Mouse (Mus musculus) hindbrain, embryonic 11.5 days (tissue): ENCODE measurements around the gene Sap30. TPM values are rescaled to one million over a fixed set of nuclear protein-coding genes. Genes with fewer than 3 reads are reported as not detected.
A peak's percentile ranks its signal among the peaks of the same experiment; 100 is the strongest.
"Not testable (repeated sequence)": the region's sequence is repeated elsewhere in the genome, so short reads cannot be mapped to it uniquely, and the experiment has no call there.

Source experiments
- ATAC-seq: fragments of 200-750 bp; cut with Nextera tagmentation; 2 replicates; pipeline ENCODE4 v1.8.0; 2017; ENCODE audit warnings: mild to moderate bottlenecking, moderate TSS enrichment, moderate library complexity; ENCODE audit not compliant: low FRiP score
- DNase-seq: peaks from one replicate; pipeline ENCODE4 v3.0.0-alpha.2; 2015; ENCODE audit warnings: low spot score
- H3K27ac ChIP-seq: fragments of 300-500 bp; sonication (generic); 2 replicates; pipeline ENCODE4 v1.5.1; 2014; ENCODE audit warnings: mild to moderate bottlenecking, low read depth, low read length
- H3K27me3 ChIP-seq: fragments of 300-500 bp; sonication (generic); 2 replicates; pipeline ENCODE4 v1.6.1; 2014; ENCODE audit warnings: mild to moderate bottlenecking, low read length, moderate library complexity, mixed read lengths; ENCODE audit not compliant: control insufficient read depth, insufficient read depth
- H3K36me3 ChIP-seq: fragments of 300-500 bp; sonication (generic); 2 replicates; pipeline ENCODE4 v1.6.1; 2014; ENCODE audit warnings: mild to moderate bottlenecking, low read length, moderate library complexity, mixed read lengths; ENCODE audit not compliant: control insufficient read depth, insufficient read depth
- H3K4me1 ChIP-seq: fragments of 300-500 bp; sonication (generic); replicated peaks from 2 replicates; pipeline ENCODE4 v1.6.1; 2014; ENCODE audit warnings: low read length, mixed read lengths; ENCODE audit not compliant: control insufficient read depth, insufficient read depth
- H3K4me2 ChIP-seq: fragments of 300-500 bp; sonication (generic); replicated peaks from 2 replicates; pipeline ENCODE4 v1.6.1; 2014; ENCODE audit warnings: mild to moderate bottlenecking, low read depth, low read length
- H3K4me3 ChIP-seq: fragments of 300-500 bp; sonication (generic); 2 replicates; pipeline ENCODE4 v1.5.1; 2014; ENCODE audit warnings: low read depth, low read length
- H3K9ac ChIP-seq: fragments of 300-500 bp; sonication (generic); 2 replicates; pipeline ENCODE4 v1.6.1; 2014; ENCODE audit warnings: low read depth, low read length
- H3K9me3 ChIP-seq: fragments of 300-500 bp; sonication (generic); 2 replicates; pipeline ENCODE4 v1.6.1; 2016; ENCODE audit warnings: low read length; ENCODE audit not compliant: control insufficient read depth
- WGBS: fragments of 180-500 bp; shearing (Covaris S2); extraction: QIAGEN DNeasy Blood & Tissue Kit; methylation state at CpG from one replicate; pipeline ENCODE4 v1.1.7; 2014; 5-methylcytosine and 5-hydroxymethylcytosine counted together
- polyA plus RNA-seq: library from polyadenylated mRNA; unstranded; fragments of >200 nt; fragmentation: Nextera tagmentation; extraction: Ambion mirVana; gene quantifications from 2 replicates; pipeline ENCODE4 v1.2.1, GENCODE M21; 2014

Sap30 gene
- polyA plus RNA-seq, 1 experiment from 2014 or later, result 109 TPM

DNA sequence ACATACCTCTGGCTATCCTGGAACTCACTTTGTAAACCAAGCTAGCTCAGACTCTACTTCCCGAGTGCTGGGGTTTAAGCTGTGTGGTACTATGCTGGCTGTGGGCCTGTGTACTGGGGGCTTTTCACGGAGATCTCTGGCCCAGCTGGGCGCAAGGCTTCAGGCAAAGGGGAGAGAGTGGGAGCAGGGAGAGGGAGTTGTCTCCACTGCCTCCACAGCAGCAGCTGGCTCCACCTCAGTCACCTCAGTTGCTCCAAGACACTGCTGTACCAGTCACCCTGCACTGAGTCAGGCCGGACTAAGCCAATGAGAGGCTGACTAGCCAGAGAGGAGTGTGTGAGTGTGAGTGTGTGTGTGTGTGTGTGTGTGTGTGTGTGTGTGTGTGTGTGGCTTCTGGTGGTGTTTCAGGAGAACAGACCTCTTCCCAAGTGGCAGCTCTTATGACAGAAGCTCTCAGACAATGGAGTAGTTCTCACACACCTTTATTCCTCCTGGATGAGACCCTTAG is 19.9 kb upstream of the Sap30 start:
- Histone ChIP-seq H3K27me3 (no peaks in the 10 kb centered on the region), H3K4me1 (no peaks in the 10 kb centered on the region), H3K9ac (no peak overlapping the region), H3K9me3 (no peaks in the 10 kb centered on the region), H3K4me2 (no peak overlapping the region), H3K4me3 (no peak overlapping the region), H3K36me3 (no peaks in the 10 kb centered on the region), H3K27ac (no peak overlapping the region)
- DNase-seq (no peak), ATAC-seq (no peak)
- 88% methylated on average over 4 of the region's 4 CpGs for whole genome bisulfite sequencing

DNA sequence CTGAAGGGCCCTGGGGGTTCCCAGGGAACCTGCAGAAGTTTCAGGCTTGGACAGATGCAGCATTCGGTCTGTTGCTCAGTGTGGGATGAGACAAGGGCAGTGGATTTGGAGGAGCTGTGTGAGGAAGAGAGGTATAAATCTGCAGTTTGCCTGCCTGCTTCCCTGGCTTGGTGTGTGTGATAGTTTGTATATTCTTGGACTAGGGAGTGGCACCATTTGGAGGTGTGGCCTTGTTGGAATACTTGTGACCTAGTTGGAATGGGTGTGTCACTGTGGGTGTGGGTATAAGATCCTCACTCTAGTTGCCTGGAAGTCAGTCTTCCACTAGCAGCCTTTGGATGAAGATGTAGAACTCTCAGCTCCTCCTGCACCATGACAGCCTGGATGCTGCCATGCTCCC is 17.8 kb upstream of the Sap30 start:
- WGBS, result 89% methylated on average over 1 of the region's 1 CpGs
- not testable (repeated sequence) for DNase-seq, H3K4me2 ChIP-seq, H3K9ac ChIP-seq, H3K4me1 ChIP-seq, ATAC-seq, H3K4me3 ChIP-seq, H3K27ac ChIP-seq, H3K36me3 ChIP-seq, H3K27me3 ChIP-seq, H3K9me3 ChIP-seq

DNA sequence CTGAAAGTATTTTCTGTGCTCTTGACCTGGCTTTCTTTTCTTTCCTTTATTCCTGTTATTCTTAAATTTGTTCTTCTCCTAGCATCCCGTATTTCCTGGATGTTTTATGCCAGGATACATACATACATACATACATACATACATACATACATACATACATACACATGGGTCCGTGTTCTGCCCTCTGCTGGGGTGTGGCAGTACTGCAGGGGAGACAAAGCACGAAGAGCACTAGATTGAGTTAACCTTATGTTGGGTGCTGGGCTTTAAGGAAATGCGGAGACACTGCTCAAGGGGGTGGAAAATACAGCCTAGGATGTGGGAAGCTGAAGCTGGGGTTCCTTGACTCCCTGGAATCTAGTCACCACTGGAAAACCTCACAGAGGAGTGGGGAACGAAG is 16.0 kb upstream of the Sap30 start:
- peak; percentile 52; the same call in 1 of the 2 replicates for ATAC-seq
- Histone ChIP-seq H3K9ac (no peak overlapping the region), H3K27me3 (no peaks in the 10 kb centered on the region), H3K4me1 (no peaks in the 10 kb centered on the region), H3K4me3 (no peak overlapping the region), H3K4me2 (no peak overlapping the region), H3K9me3 (no peaks in the 10 kb centered on the region), H3K27ac (no peak overlapping the region), H3K36me3 (no peaks in the 10 kb centered on the region)
- WGBS, result 55% methylated on average over 5 of the region's 5 CpGs
- DNase-seq, result peak; percentile 89

DNA sequence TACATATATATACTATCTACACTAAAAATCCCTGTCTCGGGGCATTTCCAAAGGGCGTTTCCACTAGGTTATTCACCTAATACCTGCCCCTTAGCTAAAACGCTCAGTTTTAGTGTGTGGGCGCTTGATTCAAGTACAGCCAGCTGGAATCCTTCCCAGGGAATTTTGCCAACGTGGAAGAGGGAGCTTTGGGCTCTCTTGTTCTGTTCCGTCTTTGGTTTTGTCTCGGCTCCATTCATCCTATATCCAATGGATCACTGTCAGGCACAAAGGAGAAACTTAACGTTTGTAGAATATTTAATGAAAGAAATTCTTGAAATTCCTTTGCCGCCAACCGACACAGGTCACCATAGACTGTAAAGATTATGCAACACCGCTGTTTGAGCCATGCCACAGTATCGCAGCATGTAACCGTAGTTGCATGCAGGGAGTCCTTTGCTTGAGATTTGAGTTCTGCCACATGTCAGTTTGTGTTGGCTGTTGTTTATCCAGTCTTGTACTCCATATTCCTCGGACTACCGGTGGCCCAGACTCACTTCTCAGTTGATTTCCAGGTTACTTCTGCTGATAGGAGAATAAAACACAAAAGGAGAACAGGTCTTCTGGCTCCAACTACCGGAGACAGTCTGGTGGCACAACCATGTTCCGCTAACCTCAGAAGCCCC is 11.3 kb upstream of the Sap30 start:
- ATAC-seq (peak; percentile 69), DNase-seq (no peak)
- H3K9ac ChIP-seq, result no peak overlapping the region
- WGBS, result 52% methylated on average over 17 of the region's 17 CpGs
- H3K9me3 ChIP-seq, result no peaks in the 10 kb centered on the region
- no peak overlapping the region for H3K4me2 ChIP-seq
- H3K4me1 ChIP-seq, result no peaks in the 10 kb centered on the region
- H3K36me3 ChIP-seq, result no peaks in the 10 kb centered on the region
- H3K27ac ChIP-seq, result no peak overlapping the region
- no peaks in the 10 kb centered on the region for H3K27me3 ChIP-seq
- H3K4me3 ChIP-seq, result no peak overlapping the region

DNA sequence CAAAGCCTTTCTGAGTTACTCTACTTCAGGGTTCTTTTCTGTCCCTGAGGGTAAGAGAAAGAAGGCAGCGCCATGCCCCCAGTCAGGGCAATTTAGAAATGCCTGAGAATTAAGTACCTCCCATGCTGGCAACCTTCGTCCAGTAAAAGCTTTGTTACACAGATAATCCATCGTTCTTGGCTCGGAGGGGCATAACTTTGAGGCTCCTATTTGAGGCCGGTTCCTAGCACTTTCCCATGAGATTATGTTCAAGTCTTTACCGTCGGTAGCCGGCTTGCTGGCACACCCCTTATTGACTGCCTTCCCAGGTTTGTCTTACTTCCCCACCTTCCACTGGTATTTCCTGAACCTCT is 10.8 kb upstream of the Sap30 start:
- no peak overlapping the region for H3K9ac ChIP-seq
- DNase-seq, result no peak
- 60% methylated on average over 8 of the region's 8 CpGs for WGBS
- no peaks in the 10 kb centered on the region for H3K36me3 ChIP-seq
- H3K4me2 ChIP-seq, result no peak overlapping the region
- ATAC-seq, result peak; percentile 31; the same call in 1 of the 2 replicates
- no peak overlapping the region for H3K27ac ChIP-seq
- H3K27me3 ChIP-seq, result no peaks in the 10 kb centered on the region
- no peaks in the 10 kb centered on the region for H3K4me1 ChIP-seq
- no peaks in the 10 kb centered on the region for H3K9me3 ChIP-seq
- no peak overlapping the region for H3K4me3 ChIP-seq

DNA sequence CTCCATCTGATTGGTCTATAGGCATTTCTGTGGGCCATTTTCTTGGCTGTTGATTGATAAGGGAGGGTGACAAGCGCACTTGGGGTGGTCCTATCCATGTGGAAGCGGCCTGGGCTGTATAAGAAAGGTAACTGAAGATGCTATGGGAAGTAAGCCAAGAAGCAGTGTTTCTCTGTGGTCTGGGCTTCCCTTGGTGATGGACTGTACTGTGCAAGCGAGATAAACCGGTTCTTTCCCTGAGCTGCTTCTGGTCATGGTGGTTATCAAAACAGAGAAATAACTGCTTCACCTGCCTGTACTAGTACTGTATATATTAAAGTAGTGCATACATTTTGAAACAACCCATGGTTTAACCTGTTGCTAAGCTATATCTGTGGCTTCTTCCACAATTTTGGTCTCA is 4.2 kb upstream of the Sap30 start:
- Histone ChIP-seq H3K9ac (no peak overlapping the region), H3K4me1 (no peaks in the 10 kb centered on the region), H3K4me3 (no peak overlapping the region), H3K9me3 (no peaks in the 10 kb centered on the region), H3K4me2 (no peak overlapping the region), H3K36me3 (no peaks in the 10 kb centered on the region), H3K27ac (no peak overlapping the region), H3K27me3 (no peaks in the 10 kb centered on the region)
- WGBS, result 93% methylated on average over 4 of the region's 4 CpGs
- ATAC-seq (no peak), DNase-seq (no peak)

DNA sequence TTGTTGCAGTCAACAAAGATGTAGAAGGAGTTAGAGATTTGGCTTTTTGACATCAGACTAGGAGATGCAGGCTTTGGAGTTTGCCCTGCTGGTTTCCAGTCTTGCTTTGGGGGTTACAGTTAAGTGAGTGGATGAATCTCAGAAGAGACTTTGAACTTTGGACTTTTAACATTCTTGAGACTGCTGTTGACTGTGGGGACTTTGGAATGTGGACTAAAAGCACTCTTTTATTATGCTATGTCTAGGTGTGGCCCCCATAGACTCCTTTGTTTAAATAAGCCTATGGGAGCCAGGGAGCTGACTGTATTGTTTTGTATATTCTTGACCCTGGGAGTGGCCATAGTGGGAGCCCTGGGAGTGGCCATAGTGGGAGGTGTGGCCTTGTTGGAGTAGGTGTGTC is 2.2 kb upstream of the Sap30 start:
- H3K9ac ChIP-seq, result no peak overlapping the region
- H3K4me2 ChIP-seq, result no peak overlapping the region
- H3K4me1 ChIP-seq, result no peaks in the 10 kb centered on the region
- DNase-seq, result no peak
- no peaks in the 10 kb centered on the region for H3K9me3 ChIP-seq
- H3K36me3 ChIP-seq, result no peaks in the 10 kb centered on the region
- ATAC-seq, result no peak
- no peak overlapping the region for H3K4me3 ChIP-seq
- H3K27me3 ChIP-seq, result no peaks in the 10 kb centered on the region
- H3K27ac ChIP-seq, result no peak overlapping the region

DNA sequence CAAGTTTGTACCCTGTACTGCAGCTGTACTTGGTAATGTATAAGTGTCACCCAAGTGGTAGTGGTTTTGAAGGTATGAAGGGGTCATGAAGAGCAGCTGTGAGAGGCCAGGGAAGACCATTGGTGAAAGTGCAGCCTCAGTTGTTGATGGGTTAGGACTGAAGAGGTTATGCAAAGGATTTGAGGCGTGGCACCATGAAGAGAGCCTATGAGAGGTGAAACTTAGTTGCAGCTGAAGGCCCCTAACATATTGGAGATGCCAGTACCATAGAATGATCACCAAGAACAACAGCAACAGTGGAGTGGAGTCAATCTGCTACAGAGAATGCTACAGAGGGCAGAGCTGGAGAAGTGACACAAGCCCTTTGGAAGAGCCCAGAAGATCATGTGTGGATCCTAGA is 1.7 kb upstream of the Sap30 start:
- Histone ChIP-seq H3K9ac (no peak overlapping the region), H3K27ac (no peak overlapping the region), H3K4me1 (no peaks in the 10 kb centered on the region), H3K36me3 (no peaks in the 10 kb centered on the region), H3K4me2 (no peak overlapping the region), H3K27me3 (no peaks in the 10 kb centered on the region), H3K9me3 (no peaks in the 10 kb centered on the region), H3K4me3 (no peak overlapping the region)
- ATAC-seq (no peak), DNase-seq (no peak)
- WGBS, result 87% methylated on average over 1 of the region's 1 CpGs

DNA sequence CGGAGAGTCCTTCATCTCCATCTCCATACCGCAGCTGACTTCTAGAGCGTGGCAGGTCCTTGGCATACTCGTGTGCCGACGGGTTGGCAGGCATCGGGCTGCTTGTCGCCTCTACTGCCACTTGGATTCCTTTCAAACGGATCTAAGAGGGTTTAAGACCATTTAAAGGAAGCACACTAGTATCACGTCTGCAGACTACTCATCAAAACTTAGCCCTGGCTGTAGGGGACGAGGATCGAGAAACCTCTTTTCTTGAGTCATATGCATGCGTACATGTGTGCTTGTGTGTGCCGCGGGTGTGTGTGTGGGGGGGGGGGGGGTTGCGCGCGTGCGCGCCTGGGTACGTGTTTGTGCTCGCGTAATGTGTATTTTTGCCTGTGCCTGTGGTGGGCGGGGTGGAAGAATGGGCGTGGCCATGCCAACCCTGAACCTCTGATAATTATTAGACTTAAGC is 679 bp upstream of the Sap30 start:
- no peaks in the 10 kb centered on the region for H3K27me3 ChIP-seq
- peak overlapping the region; percentile 16 for H3K9ac ChIP-seq
- peak; percentile 55 for ATAC-seq
- no peaks in the 10 kb centered on the region for H3K9me3 ChIP-seq
- H3K4me2 ChIP-seq, result peak overlapping the region; percentile 74
- H3K36me3 ChIP-seq, result no peaks in the 10 kb centered on the region
- peak; percentile 69 for DNase-seq
- peak overlapping the region; percentile 91 for H3K4me3 ChIP-seq
- H3K4me1 ChIP-seq, result no peaks in the 10 kb centered on the region
- H3K27ac ChIP-seq, result peak overlapping the region; percentile 97
- WGBS, result under 1% methylated on average over 25 of the region's 25 CpGs
